Mouse (Mus musculus): ENCODE data around the gene Polr1a.

- TF ChIP-seq CTCF (IDR thresholded peaks at IDR 0.05; ENCODE audit: low read depth) (no peak), EP300 (IDR thresholded peaks at IDR 0.05; ENCODE audit: low read depth) (no peak)
These were observed 85.2 kb downstream of the Polr1a start for GRCm38 (mm10) chr6:71994004-71994403.
